Mouse (Mus musculus) lung, embryonic 14.5 days (tissue): Measurements from ENCODE around the gene Dab1. TPM values are rescaled to one million over a fixed set of nuclear protein-coding genes. Genes with fewer than 3 reads are reported as not detected.

Experiments
- ATAC-seq: fragments of 200-750 bp; cut with Nextera tagmentation; 2 replicates; pipeline ENCODE4 v1.8.0; 2017; ENCODE audit warnings: mild to moderate bottlenecking, moderate TSS enrichment, moderate library complexity; ENCODE audit not compliant: insufficient read depth
- DNase-seq: peaks from one replicate; pipeline ENCODE4 v3.0.0-alpha.2; 2015
- H3K27ac ChIP-seq: fragments of 300-500 bp; sonication (generic); 2 replicates; pipeline ENCODE4 v1.5.1; 2014; ENCODE audit warnings: low read depth, mild to moderate bottlenecking, moderate library complexity
- H3K27me3 ChIP-seq: fragments of 300-500 bp; sonication (generic); 2 replicates; pipeline ENCODE4 v1.6.1; 2014; ENCODE audit warnings: low read length, control low read depth; ENCODE audit not compliant: insufficient read depth
- H3K36me3 ChIP-seq: fragments of 300-500 bp; sonication (generic); 2 replicates; pipeline ENCODE4 v1.6.1; 2014; ENCODE audit warnings: control low read depth; ENCODE audit not compliant: insufficient read depth
- H3K4me1 ChIP-seq: fragments of 300-500 bp; sonication (generic); 2 replicates; pipeline ENCODE4 v1.6.1; 2014; ENCODE audit warnings: antibody characterized with exemption, control low read depth; ENCODE audit not compliant: insufficient read depth
- H3K4me2 ChIP-seq: fragments of 300-500 bp; sonication (generic); 2 replicates; pipeline ENCODE4 v1.6.1; 2014; ENCODE audit warnings: mild to moderate bottlenecking
- H3K4me3 ChIP-seq: fragments of 300-500 bp; sonication (generic); 2 replicates; pipeline ENCODE4 v1.5.1; 2014; ENCODE audit warnings: low read depth, low read length
- H3K9ac ChIP-seq: fragments of 300-500 bp; sonication (generic); 2 replicates; pipeline ENCODE4 v1.6.1; 2014
- H3K9me3 ChIP-seq: fragments of 300-500 bp; sonication (generic); 2 replicates; pipeline ENCODE4 v1.6.1; 2016; ENCODE audit warnings: low read depth, low read length, control low read depth
- CTCF ChIP-seq: IDR thresholded peaks from 2 replicates; pipeline ENCODE4 v1.5.1; 2016; ENCODE audit warnings: antibody characterized with exemption, low read depth
- WGBS: fragments of 180-500 bp; shearing (Covaris S2); extraction: QIAGEN DNeasy Blood & Tissue Kit; methylation state at CpG from one replicate; pipeline ENCODE4 v1.1.7; 2014; 5-methylcytosine and 5-hydroxymethylcytosine counted together
- polyA plus RNA-seq: library from polyadenylated mRNA; unstranded; fragments of >200 nt; fragmentation: Nextera tagmentation; extraction: Ambion mirVana; gene quantifications from 2 replicates; pipeline ENCODE4 v1.2.1, GENCODE M21; 2014

The Dab1 gene
- polyA plus RNA-seq, 1 experiment from 2014 or later, result 4.4 TPM

- H3K9ac ChIP-seq, result no peak overlapping the region
- H3K27me3 ChIP-seq, result no peaks in the 10 kb centered on the region
- DNase-seq (no peak), ATAC-seq (no peak)
- WGBS, result 37% methylated on average over 6 of the region's 6 CpGs
- H3K4me2 ChIP-seq, result no peak overlapping the region
- H3K4me1 ChIP-seq, result no peaks in the 10 kb centered on the region
- no peak overlapping the region for H3K4me3 ChIP-seq
- no peak overlapping the region for H3K27ac ChIP-seq
- no peaks in the 10 kb centered on the region for H3K9me3 ChIP-seq
- H3K36me3 ChIP-seq, result no peaks in the 10 kb centered on the region
- no peak for TF ChIP-seq CTCF
Observed at GRCm38 (mm10) chr4:103655740-103656139, 36.6 kb downstream of the Dab1 start.

GRCm38 (mm10) chr4:103661386-103661785 is 42.2 kb downstream of the Dab1 start:
- TF ChIP-seq CTCF, result no peak
- no peak overlapping the region for H3K4me3 ChIP-seq
- H3K4me1 ChIP-seq, result no peaks in the 10 kb centered on the region
- 43% methylated on average over 1 of the region's 1 CpGs for WGBS
- H3K36me3 ChIP-seq, result no peaks in the 10 kb centered on the region
- ATAC-seq, result no peak
- no peak overlapping the region for H3K4me2 ChIP-seq
- H3K9ac ChIP-seq, result no peak overlapping the region
- DNase-seq, result no peak
- H3K27me3 ChIP-seq, result no peaks in the 10 kb centered on the region
- no peak overlapping the region for H3K27ac ChIP-seq
- H3K9me3 ChIP-seq, result no peaks in the 10 kb centered on the region

- Histone ChIP-seq H3K4me1 (no peaks in the 10 kb centered on the region), H3K9ac (no peak overlapping the region), H3K27ac (no peak overlapping the region), H3K4me3 (no peak overlapping the region), H3K4me2 (no peak overlapping the region), H3K36me3 (no peaks in the 10 kb centered on the region), H3K9me3 (no peaks in the 10 kb centered on the region), H3K27me3 (no peaks in the 10 kb centered on the region)
- WGBS, result 55% methylated on average over 4 of the region's 4 CpGs
- no peak for TF ChIP-seq CTCF
- no peak for DNase-seq
- ATAC-seq, result no peak
Observed at GRCm38 (mm10) chr4:103667438-103667837, 48.3 kb downstream of the Dab1 start.

GRCm38 (mm10) chr4:103677195-103677594 is 58.0 kb downstream of the Dab1 start:
- no peaks in the 10 kb centered on the region for H3K4me1 ChIP-seq
- DNase-seq (no peak), ATAC-seq (no peak)
- no peak for TF ChIP-seq CTCF
- H3K36me3 ChIP-seq, result no peaks in the 10 kb centered on the region
- no peak overlapping the region for H3K27ac ChIP-seq
- no peaks in the 10 kb centered on the region for H3K27me3 ChIP-seq
- no peak overlapping the region for H3K4me2 ChIP-seq
- H3K9ac ChIP-seq, result no peak overlapping the region
- H3K4me3 ChIP-seq, result no peak overlapping the region
- WGBS, result 41% methylated on average over 1 of the region's 1 CpGs
- H3K9me3 ChIP-seq, result no peaks in the 10 kb centered on the region

- no peaks in the 10 kb centered on the region for H3K4me1 ChIP-seq
- TF ChIP-seq CTCF, result no peak
- H3K9me3 ChIP-seq, result no peaks in the 10 kb centered on the region
- no peak for ATAC-seq
- no peak overlapping the region for H3K4me2 ChIP-seq
- no peak overlapping the region for H3K27ac ChIP-seq
- WGBS, result 90% methylated on average over 6 of the region's 6 CpGs
- H3K9ac ChIP-seq, result no peak overlapping the region
- no peaks in the 10 kb centered on the region for H3K27me3 ChIP-seq
- no peaks in the 10 kb centered on the region for H3K36me3 ChIP-seq
- no peak overlapping the region for H3K4me3 ChIP-seq
- DNase-seq, result no peak
Observed at GRCm38 (mm10) chr4:103678501-103678900, 59.3 kb downstream of the Dab1 start.

- WGBS, result 75% methylated on average over 4 of the region's 4 CpGs
- Histone ChIP-seq H3K36me3 (no peaks in the 10 kb centered on the region), H3K4me1 (no peaks in the 10 kb centered on the region), H3K27me3 (no peaks in the 10 kb centered on the region), H3K9me3 (no peaks in the 10 kb centered on the region), H3K27ac (no peak overlapping the region), H3K9ac (no peak overlapping the region), H3K4me3 (no peak overlapping the region), H3K4me2 (no peak overlapping the region)
- TF ChIP-seq CTCF, result no peak
- ATAC-seq (no peak), DNase-seq (no peak)
Observed at GRCm38 (mm10) chr4:103685136-103685535, 66.0 kb downstream of the Dab1 start.

- no peak overlapping the region for H3K27ac ChIP-seq
- no peaks in the 10 kb centered on the region for H3K36me3 ChIP-seq
- ATAC-seq (no peak), DNase-seq (peak; percentile 34)
- WGBS, result 39% methylated on average over 3 of the region's 3 CpGs
- H3K9ac ChIP-seq, result no peak overlapping the region
- no peaks in the 10 kb centered on the region for H3K4me1 ChIP-seq
- no peaks in the 10 kb centered on the region for H3K27me3 ChIP-seq
- H3K4me3 ChIP-seq, result no peak overlapping the region
- TF ChIP-seq CTCF, result peak; percentile 53
- H3K4me2 ChIP-seq, result no peak overlapping the region
- H3K9me3 ChIP-seq, result no peaks in the 10 kb centered on the region
Observed at GRCm38 (mm10) chr4:103691717-103692116, 72.6 kb downstream of the Dab1 start.

GRCm38 (mm10) chr4:103699755-103700154 is 80.6 kb downstream of the Dab1 start:
- DNase-seq (no peak), ATAC-seq (no peak)
- Histone ChIP-seq H3K9me3 (no peaks in the 10 kb centered on the region), H3K27ac (no peak overlapping the region), H3K36me3 (no peaks in the 10 kb centered on the region), H3K9ac (no peak overlapping the region), H3K27me3 (no peaks in the 10 kb centered on the region), H3K4me2 (no peak overlapping the region), H3K4me3 (no peak overlapping the region), H3K4me1 (no peaks in the 10 kb centered on the region)
- 41% methylated on average over 4 of the region's 4 CpGs for WGBS
- TF ChIP-seq CTCF, result no peak
